Mouse (Mus musculus) megakaryocyte progenitor cell, adult 5-6 weeks (primary cell): ENCODE results near the gene Rpp14. TPM values are rescaled to one million over a fixed set of nuclear protein-coding genes. Genes with fewer than 3 reads are reported as not detected.
A peak's percentile ranks its signal among the peaks of the same experiment; 100 is the strongest.

Source experiments
- ATAC-seq: replicated peaks from 2 replicates; pipeline ENCODE4 v1.8.0; 2016; ENCODE audit warnings: mild to moderate bottlenecking, moderate TSS enrichment, inconsistent platforms; ENCODE audit not compliant: poor library complexity
- total RNA-seq, 2 experiments: library from RNA; stranded (forward) in 1 of 2; stranded (reverse) in 1 of 2; fragments of 157-497, 149-512 nt in 1 of 2; fragments of 200-1000 nt in 1 of 2; gene quantifications; 2 replicates each; pipeline versions ENCODE4 v1.2.3 to v1.2.4; 2015 to 2017

Gene Rpp14
- total RNA-seq (2015) (49.6 and 57.2 TPM in 2 replicates), total RNA-seq (2017) (67.5 and 78.5 TPM in 2 replicates)

DNA sequence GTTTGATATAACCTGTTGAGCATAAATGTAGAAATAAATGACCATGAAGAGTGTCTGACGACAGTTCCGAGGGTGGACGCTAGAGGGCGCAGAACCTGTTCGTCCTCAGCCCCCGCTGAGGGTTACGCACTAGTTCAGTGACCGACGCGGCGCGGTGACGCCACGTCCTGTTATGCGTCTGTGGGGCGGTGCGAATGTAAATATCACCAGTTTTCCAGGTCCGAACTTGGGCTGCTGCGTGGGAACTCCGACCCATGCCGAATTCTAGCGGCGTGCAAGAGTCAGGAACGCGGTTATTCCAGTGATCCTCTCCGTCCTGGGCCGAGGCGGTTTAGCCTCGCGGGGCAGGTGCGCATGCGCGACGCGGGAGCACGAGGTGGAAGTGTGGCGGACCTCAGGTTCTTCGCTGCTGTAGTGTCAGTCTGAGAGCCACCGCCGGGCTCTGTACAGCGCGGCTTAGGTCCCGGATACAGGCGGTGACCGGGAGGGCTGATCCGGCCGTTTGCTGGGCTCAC is at the start of gene Rpp14:
TSS of gene Rpp14 (plus strand) at position 203 of the 515 bp plus-strand sequence.
- ATAC-seq: peak; percentile 95

DNA sequence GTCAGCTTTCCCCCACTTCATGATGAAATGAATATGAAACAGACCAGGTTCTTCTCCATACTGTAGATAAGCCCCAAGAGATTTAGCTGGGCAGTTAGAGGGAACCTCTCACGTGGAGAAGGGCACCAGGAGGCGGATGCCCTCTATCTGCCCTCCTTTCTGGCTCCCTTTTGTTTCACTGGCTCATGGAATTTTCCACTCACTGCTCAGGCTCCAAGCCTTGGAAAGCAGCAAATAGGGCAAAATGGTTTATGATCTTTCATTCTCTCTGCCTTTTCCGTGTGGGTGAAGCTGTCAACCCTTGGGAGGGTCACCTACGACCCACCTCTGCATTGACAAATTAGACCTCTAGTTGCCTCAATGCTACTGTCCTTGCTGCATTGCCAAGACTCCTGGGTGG is 49.6 kb upstream of the Rpp14 start:
- no peak for ATAC-seq

DNA sequence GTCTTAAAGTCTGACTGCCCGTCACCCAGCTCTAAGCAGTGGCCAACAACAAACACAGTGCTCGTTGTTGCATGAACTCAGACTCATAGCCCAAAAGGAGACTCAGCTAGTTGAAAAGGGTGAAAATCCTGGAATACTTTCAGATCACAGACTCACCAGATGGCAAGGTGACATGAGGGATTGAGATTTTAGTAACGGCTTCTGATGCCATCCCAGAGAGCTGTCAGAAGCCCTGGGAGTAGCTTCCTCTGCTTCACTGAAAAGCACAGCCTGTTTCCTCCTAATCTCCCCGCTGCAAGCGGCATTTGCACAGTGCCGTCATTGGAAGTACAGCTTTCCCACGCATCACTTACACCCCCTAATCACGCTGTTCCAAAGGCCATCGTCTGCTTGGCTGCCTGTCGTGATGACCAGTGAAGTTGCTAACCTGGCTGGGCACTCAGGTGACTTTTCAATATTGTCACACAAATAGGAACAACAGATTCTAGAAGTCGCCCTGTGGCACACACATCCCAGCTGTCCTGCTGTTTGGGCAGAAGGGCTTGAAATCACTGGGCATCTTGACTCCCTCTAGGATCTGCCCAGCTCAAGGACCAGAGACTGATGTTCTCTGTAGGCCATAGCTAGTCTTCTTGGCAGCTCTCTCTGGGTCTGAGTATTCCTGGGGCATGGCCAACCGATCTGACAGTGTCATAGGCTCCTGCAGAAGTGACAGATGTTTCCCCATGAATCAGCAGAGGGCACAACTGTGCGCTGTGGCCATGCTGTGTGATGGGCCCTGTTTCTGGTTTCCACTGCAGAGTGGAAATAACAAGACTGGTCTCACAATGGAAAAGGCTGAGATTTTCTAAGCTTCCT is 47.9 kb upstream of the Rpp14 start:
- ATAC-seq: no peak

DNA sequence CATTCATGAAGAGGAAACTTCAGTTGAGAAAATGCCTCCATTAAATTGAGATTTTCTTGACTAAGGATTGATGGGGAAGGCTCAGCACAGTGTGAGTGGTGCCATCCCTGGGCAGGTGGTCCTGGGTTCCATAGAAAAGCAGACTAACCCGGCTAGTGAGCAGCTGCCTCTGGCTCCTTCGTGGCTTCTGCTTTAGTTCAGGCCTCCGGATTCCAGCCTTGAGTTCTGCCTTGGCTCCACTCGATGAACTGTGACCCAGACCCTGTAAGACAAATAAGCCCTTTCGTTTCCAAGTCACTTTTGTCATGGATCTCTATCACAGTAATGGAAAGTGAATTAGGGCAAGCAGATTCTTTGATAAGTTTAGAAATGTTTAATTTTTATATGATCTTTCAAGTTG is 45.6 kb upstream of the Rpp14 start:
- no peak for ATAC-seq

DNA sequence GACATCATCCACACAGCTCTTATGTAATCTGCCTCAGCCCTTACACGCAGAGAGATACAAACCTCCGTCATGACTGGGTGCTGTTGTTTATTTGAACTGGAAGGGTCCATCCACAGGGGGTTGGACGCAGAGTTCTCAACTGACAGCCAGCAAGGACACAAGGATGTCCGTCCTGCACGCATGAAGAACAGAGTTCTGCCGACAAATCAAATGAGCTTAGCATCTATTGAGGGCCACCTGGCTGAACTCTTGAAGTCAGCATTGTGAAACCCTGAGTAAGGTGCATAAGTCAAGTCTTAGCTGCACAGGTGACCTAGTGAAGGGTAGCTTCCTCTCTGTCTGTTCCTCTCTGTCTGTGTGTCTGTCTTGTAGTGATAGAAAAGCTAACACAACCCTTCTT is 44.2 kb upstream of the Rpp14 start:
- ATAC-seq: no peak

DNA sequence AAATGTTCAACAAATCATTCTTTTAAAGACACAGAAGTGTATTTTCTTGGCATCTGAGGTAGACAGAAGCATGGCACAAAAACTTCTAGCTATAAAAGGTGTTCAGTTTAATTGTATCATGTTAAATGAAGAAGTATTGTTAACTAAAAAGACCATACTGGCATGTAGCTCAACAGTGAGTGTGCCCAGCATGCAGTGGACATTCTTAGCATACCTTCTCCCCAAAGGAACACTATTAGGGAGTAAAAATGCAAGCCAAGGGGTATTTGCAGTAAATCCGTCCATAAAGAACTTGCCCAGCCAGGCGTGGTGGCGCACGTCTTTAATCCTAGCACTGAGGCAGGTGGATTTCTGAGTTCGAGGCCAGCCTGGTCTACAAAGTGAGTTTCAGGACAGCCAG is 43.8 kb upstream of the Rpp14 start:
- ATAC-seq: no peak

DNA sequence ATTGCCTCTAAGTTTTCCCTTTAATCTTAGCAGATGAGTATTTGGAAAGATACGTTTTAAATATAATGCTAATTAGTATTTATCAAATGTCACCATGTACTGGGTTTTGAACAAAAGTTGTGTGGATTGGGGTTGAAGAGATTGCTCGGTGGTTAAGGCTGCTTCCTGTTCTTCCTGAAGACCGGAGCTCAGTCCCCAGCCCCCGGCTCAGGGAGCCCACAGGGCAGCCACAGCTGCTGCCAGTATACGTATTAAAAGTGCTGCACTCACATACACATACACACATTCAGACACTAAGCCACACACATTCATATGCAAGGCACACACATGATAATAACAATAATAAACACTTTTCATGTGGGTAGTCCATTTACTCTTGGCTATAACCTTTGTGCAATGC is 42.0 kb upstream of the Rpp14 start:
- peak; percentile 63 for ATAC-seq

DNA sequence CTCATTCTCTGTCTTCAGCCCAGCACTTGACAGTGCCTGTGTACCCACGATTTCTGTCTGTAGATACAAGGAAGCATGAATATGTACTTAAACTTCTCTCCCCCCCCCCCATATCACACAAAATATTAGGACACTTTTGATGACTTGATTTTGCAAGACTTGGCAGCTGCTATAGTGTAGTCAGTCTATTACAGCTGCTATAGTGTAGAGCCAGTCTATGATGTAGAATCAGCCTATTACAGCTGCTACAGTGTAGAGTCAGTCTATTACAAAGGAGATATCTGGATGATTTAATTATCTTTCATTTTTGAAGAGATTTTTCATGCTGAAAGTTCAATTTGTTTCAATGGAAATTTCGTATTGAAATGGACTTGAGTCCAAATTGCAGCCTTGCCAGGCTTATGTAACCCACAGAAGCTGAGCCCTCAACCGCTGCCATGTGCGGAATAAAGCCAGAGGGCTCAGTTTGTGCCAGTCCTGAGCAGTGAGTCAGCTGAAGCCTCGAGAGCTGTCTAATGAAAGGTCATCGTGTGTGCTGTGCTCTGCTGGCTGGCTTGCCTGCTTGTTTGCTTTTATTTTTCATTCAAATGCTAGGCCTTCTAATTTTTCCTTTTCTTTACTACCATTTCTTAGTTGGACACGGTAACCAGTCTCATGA is 41.2 kb upstream of the Rpp14 start:
- ATAC-seq: peak; percentile 48; the same call in 1 of the 2 replicates

DNA sequence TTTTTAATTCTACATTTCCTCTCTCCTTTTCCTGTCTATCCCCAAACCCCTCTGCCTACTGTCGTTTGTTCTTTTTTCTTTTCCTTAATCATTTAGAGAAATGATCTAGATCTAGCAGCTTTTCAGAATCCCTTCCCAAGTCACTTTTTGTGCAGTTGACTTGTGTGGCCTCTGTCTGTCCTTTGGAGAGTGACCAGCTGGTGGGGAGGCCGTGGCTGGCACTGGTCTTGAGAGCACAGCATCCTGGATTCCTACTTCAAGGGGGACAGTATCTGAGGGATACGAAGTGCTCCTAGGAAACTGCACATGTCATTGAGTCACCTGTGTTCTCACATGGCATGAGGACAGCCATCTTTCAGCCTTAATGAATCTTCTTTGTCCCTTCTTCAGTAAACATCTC is 40.0 kb upstream of the Rpp14 start:
- ATAC-seq: no peak

DNA sequence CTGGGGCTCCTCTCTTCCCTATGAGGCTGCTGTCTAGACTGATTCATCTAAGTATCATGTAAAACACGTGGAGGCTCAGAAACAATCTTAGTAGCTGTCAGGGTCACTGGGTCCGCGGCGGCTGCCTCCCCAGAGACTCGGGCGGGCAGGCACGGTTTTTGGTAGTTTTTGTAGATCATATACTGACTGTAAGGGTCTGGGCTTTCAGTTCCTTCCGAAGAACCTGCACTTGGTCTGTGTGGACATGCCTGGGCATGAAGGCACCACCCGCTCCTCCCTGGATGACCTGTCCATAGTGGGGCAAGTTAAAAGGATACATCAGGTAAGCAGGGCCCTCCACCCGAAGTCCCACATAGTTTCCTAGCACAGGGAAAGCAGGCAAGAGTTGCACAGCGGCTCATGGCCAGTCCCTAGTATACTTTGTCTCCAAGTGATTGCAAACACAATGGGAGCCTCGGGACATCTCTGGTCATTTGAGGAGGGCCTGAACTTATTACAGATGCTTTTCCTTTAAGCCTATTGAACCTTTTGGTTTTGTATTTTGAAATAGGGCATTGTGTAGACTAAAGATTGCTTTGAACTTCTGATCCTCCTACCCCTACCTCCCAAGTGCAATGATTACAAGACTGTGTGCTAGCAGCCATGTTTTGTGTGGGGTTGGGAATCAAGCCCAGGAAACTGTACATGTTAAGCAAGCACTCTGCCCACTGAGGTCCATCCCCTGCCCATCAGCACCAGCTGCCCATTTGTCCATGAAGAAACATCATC is 39.1 kb upstream of the Rpp14 start:
- no peak for ATAC-seq

DNA sequence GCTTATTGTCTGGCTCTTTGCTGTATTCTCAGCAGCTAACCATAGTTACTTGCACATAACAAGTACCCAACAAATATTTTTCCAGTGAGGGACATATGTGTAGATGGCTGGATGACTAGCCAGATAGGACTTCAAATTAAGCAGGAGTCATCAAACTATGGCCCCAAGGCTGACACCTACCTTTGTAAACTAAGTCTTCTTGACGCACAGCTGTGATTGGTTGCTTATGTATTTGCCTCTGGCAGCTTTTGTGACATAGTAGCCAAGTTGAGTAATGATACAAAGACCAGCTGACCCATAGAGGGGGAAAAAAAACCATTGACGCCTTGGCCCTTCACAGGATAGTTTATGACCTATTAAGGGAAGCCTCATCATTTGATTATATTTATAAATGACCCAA is 38.0 kb upstream of the Rpp14 start:
- ATAC-seq: no peak

DNA sequence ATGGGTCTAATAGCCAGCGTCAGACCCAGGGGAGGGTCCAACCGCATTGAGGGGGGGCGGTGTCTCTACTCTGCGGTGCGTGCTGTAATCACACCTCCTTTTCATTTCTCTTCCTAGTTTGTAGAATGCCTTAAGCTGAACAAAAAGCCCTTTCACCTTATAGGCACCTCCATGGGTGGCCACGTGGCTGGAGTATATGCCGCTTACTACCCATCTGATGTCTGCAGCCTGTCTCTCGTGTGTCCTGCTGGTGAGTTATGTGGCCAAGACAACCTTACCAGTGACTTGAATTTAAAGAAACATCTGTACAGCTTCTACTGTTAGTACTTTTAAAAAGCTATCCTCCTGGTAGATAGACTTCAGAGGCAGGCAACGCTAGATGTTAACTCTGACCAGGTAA is 37.6 kb upstream of the Rpp14 start:
- ATAC-seq: no peak

DNA sequence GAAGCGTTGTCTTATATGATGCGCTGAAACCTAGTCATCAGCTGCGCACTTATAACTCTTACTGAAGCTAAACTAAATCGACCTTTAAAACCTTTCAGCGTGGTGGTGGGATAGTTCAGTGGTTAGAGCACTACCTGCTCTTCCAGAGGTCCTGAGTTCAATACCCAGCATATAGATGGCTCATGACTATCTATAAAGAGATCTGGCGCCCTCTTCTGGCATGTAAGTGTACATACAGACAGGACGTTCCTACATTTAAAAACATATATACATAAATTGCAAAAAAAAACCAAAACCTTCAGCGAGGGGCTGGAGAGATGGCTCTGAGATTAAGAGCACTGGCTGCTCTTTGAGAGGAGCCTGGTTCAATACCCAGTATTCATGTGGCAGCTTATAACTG is 35.8 kb upstream of the Rpp14 start:
- peak; percentile 86 for ATAC-seq

DNA sequence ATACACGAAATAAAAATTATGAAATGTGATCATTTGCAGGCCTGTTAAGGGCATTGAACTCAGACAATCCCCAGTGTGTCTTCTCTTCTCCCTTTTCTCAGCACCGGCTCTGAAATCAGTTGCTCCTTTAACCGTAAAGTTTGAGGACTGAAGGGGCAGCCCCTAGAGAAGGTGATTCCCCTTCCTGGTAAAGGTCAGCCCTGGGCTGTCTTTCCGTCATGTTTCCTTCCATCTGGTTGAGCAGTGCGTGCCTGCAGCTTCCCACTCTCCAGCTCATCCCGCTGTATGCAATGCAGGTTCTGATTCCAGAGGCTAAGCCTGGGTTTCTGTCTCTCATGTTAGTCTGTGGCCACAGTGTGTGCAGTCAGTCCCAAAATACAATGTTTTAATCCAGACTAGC is 35.4 kb upstream of the Rpp14 start:
- no peak for ATAC-seq

DNA sequence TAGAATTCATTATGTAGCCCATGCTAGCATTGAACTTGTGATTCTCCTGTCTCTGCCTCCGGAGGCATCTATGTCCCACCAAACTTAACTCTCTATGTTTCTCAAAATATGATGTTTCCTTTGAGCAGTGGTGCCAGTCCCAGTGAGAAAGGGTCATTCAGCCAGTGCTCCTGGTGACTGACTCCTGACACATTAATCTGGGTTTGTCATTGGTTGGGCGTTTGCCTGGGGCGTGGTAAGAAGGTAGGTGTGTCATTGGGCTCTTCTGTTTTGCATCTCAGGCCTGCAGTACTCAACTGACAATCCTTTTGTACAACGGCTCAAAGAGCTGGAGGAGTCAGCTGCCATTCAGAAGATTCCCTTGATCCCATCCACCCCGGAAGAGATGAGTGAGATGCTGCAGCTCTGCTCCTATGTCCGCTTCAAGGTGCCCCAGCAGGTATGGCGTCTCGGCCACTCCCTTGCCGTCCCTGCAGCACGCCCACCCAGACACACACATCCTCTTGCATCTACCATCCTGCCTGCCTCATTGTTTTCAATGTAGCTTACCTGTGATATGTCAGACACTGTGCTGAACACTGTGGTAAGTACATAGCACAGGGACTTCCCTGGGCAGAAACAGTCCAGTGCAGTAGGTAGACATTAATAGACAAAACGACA is 34.9 kb upstream of the Rpp14 start:
- no peak for ATAC-seq

DNA sequence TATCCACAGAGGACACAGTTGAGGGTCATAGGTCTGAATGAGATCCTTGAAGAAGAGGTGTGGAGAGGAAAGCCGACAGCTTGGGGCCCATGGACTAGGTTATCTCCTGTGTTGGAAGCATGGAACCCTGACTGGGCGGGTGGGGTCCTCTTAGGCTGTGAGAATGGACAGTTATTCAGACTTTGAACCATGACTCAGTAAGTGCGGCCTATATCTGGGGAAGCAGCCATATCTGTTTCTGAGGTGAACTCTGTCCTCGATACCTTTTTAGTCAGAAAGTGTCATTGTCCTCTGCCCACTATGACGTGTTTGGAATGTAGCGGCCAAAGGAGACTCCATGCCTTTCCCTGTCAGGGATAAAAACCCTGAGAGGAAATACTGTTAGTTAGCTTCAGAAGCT is 33.3 kb upstream of the Rpp14 start:
- no peak for ATAC-seq

DNA sequence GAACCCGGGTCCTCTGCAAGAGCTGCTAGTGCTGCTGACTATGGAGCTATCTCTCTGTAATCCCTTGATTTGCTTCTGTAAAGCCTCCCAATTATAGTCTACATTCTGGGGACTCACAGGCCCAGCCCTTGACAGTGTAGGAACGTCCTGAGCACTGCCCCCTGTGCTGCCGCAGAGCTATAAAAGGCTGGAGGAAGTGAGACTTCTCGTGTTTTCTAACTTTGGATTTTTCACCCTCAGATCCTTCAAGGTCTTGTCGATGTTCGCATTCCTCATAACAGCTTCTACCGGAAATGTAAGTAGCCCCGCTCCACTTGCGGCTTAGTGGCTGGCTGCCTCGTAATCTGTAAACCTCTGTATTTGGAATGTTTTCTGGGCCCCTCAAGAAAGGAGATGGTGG is 30.8 kb upstream of the Rpp14 start:
- ATAC-seq: no peak

DNA sequence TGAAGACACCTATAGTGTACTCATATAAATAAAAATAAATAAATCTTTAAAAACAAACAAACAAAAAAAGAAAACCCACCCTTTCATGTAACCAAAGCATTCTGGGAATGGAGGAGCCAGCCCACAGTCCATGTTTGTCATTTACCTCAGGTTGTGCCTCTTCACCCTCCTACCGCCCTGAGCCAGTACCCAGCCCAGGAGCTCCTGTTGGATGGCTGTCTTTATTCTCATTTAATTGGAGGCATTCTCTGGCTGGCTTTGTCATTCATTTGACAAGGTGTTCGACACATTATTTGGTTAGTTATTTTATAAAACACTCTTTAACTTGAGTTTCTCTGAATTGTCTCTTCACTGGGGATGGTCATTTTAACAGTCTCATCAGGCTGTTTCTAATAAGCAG is 28.3 kb upstream of the Rpp14 start:
- ATAC-seq: no peak

DNA sequence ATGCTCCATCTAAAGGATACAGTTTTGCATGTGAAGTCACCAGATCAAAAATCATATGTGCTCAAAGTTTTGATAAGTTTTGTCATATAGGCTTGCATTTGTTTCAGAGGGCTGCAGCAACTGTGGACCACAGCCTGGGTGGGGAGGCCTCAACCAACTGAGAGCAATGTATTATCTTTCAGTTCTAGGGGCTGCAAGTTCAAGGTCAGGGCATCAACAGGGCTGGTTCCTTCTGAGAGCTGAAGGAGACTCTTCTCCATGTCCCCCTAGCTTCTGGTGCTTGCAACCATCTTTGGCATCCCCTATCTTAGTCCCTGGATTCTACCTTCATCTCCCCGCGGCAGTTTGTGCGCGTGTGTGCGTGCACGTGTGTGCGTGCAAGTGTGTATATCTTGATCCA is 27.5 kb upstream of the Rpp14 start:
- ATAC-seq: no peak

DNA sequence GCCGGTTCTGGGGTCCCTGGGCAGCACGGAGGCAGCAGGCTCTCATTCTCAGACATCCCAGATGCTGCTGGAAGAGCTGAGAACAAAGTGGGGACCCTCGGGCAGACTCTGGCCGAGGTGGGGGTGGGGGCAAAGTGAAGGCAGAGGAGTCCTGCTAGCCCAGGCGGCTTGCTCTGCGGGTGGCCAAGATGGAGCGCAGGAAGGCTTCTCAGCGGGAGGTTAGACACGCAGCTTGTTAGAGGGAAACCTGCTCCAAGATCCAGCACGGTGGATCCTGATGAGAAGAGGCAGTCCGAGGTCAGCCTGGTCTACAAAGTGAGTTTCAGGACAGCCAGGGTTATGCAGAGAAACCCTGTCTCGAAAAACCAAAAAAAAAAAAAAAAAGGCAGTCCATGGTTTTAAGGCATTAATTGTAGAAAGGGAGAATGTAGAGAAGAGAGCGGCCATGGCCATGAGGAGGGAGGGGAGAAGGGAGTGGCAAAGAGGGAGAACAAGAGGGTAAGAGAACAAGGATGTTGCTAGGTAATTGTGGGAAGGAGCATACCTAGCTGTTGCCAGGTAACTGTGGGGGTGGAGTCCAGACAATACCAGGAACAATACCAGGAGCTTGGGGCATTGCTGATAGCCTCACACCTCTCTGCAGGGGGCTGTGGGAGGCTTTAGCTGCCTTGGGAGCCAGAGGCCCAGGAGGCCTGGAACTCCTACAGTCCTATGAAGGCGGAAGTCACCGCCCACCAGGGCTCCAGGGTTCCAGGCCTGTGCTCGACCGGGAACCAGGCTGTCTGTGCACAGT is 25.7 kb upstream of the Rpp14 start:
- ATAC-seq: no peak
